Mouse (Mus musculus): Measurements from ENCODE around the gene Gatb. TPM values are rescaled to one million over a fixed set of nuclear protein-coding genes. Genes with fewer than 3 reads are reported as not detected.

Gatb gene
- polyA plus RNA-seq, 1 experiment from 2014 or later: 22.4 TPM

GRCm38 (mm10) chr3:85659681-85660080 lies 85.8 kb downstream of the Gatb start:
- 89% methylated on average over 7 of the region's 7 CpGs for WGBS
- Histone ChIP-seq H3K4me1 (ENCODE audit: control insufficient read depth, insufficient read depth, low read length) (no peaks in the 10 kb centered on the region), H3K4me3 (replicated peaks; ENCODE audit: low read depth, low read length) (no peak overlapping the region), H3K27me3 (ENCODE audit: control insufficient read depth, insufficient read depth, low read length) (no peaks in the 10 kb centered on the region), H3K9ac (replicated peaks; ENCODE audit: low read length) (no peak overlapping the region), H3K36me3 (ENCODE audit: control insufficient read depth, insufficient read depth, low read length) (no peaks in the 10 kb centered on the region; the same call in 1 of the 2 replicates), H3K27ac (replicated peaks; ENCODE audit: low read depth, low read length) (no peak overlapping the region), H3K4me2 (ENCODE audit: low read length) (no peak overlapping the region), H3K9me3 (ENCODE audit: control insufficient read depth, low read length) (no peaks in the 10 kb centered on the region)
- ATAC-seq (ENCODE audit: low FRiP score, low TSS enrichment) (no peak), DNase-seq (no peak)

GRCm38 (mm10) chr3:85661926-85662813 lies 88.3 kb downstream of the Gatb start:
- no peak for DNase-seq
- no peaks in the 10 kb centered on the region for H3K4me1 ChIP-seq (ENCODE audit: control insufficient read depth, insufficient read depth, low read length)
- no peak overlapping the region for H3K27ac ChIP-seq (replicated peaks; ENCODE audit: low read depth, low read length)

GRCm38 (mm10) chr3:85663826-85664225 lies 89.9 kb downstream of the Gatb start:
- Histone ChIP-seq H3K4me3 (replicated peaks; ENCODE audit: low read depth, low read length) (no peak overlapping the region), H3K9ac (replicated peaks; ENCODE audit: low read length) (no peak overlapping the region), H3K27ac (replicated peaks; ENCODE audit: low read depth, low read length) (no peak overlapping the region), H3K36me3 (ENCODE audit: control insufficient read depth, insufficient read depth, low read length) (no peaks in the 10 kb centered on the region), H3K4me2 (ENCODE audit: low read length) (no peak overlapping the region), H3K4me1 (ENCODE audit: control insufficient read depth, insufficient read depth, low read length) (no peaks in the 10 kb centered on the region), H3K9me3 (ENCODE audit: control insufficient read depth, low read length) (no peaks in the 10 kb centered on the region), H3K27me3 (ENCODE audit: control insufficient read depth, insufficient read depth, low read length) (no peaks in the 10 kb centered on the region)
- 66% methylated on average over 5 of the region's 5 CpGs for WGBS
- ATAC-seq (ENCODE audit: low FRiP score, low TSS enrichment): no peak
- DNase-seq: no peak

More at GRCm38 (mm10) chr3:85661926-85662813, 88.3 kb downstream of the Gatb start:
- ATAC-seq (ENCODE audit: low FRiP score, low TSS enrichment): no peak
- Histone ChIP-seq H3K9ac (replicated peaks; ENCODE audit: low read length) (no peak overlapping the region), H3K27me3 (ENCODE audit: control insufficient read depth, insufficient read depth, low read length) (no peaks in the 10 kb centered on the region), H3K4me2 (ENCODE audit: low read length) (no peak overlapping the region), H3K9me3 (ENCODE audit: control insufficient read depth, low read length) (no peaks in the 10 kb centered on the region), H3K4me3 (replicated peaks; ENCODE audit: low read depth, low read length) (no peak overlapping the region), H3K36me3 (ENCODE audit: control insufficient read depth, insufficient read depth, low read length) (no peaks in the 10 kb centered on the region)
- 75% methylated on average over 10 of the region's 10 CpGs for WGBS

- no peak overlapping the region for H3K9ac ChIP-seq (replicated peaks; ENCODE audit: low read length)
- DNase-seq (no peak), ATAC-seq (ENCODE audit: low FRiP score, low TSS enrichment) (no peak)
- no peaks in the 10 kb centered on the region for H3K4me1 ChIP-seq (ENCODE audit: control insufficient read depth, insufficient read depth, low read length)
- no peak overlapping the region for H3K4me2 ChIP-seq (ENCODE audit: low read length)
- no peaks in the 10 kb centered on the region for H3K27me3 ChIP-seq (ENCODE audit: control insufficient read depth, insufficient read depth, low read length)
- no peaks in the 10 kb centered on the region for H3K9me3 ChIP-seq (ENCODE audit: control insufficient read depth, low read length)
- no peak overlapping the region for H3K27ac ChIP-seq (replicated peaks; ENCODE audit: low read depth, low read length)
- H3K4me3 ChIP-seq (replicated peaks; ENCODE audit: low read depth, low read length): no peak overlapping the region
- WGBS: 82% methylated on average over 10 of the region's 10 CpGs
- H3K36me3 ChIP-seq (ENCODE audit: control insufficient read depth, insufficient read depth, low read length): no peaks in the 10 kb centered on the region
These were observed 90.8 kb downstream of the Gatb start for GRCm38 (mm10) chr3:85664591-85665171.

- 70% methylated on average over 3 of the region's 3 CpGs for WGBS
- H3K9ac ChIP-seq (replicated peaks; ENCODE audit: low read length): no peak overlapping the region
- no peak overlapping the region for H3K4me3 ChIP-seq (replicated peaks; ENCODE audit: low read depth, low read length)
- no peak for DNase-seq
- H3K27me3 ChIP-seq (ENCODE audit: control insufficient read depth, insufficient read depth, low read length): no peaks in the 10 kb centered on the region
- H3K36me3 ChIP-seq (ENCODE audit: control insufficient read depth, insufficient read depth, low read length): no peaks in the 10 kb centered on the region
- ATAC-seq (ENCODE audit: low FRiP score, low TSS enrichment): no peak
- no peaks in the 10 kb centered on the region for H3K9me3 ChIP-seq (ENCODE audit: control insufficient read depth, low read length)
- H3K27ac ChIP-seq (replicated peaks; ENCODE audit: low read depth, low read length): no peak overlapping the region
- no peaks in the 10 kb centered on the region for H3K4me1 ChIP-seq (ENCODE audit: control insufficient read depth, insufficient read depth, low read length)
- no peak overlapping the region for H3K4me2 ChIP-seq (ENCODE audit: low read length)
These were observed 92.2 kb downstream of the Gatb start for GRCm38 (mm10) chr3:85666166-85666565.

- no peak overlapping the region for H3K27ac ChIP-seq (replicated peaks; ENCODE audit: low read depth, low read length)
- no peak overlapping the region for H3K9ac ChIP-seq (replicated peaks; ENCODE audit: low read length)
- no peak for ATAC-seq (ENCODE audit: low FRiP score, low TSS enrichment)
- no peak overlapping the region for H3K4me3 ChIP-seq (replicated peaks; ENCODE audit: low read depth, low read length)
- H3K27me3 ChIP-seq (ENCODE audit: control insufficient read depth, insufficient read depth, low read length): no peaks in the 10 kb centered on the region
- H3K4me1 ChIP-seq (ENCODE audit: control insufficient read depth, insufficient read depth, low read length): no peaks in the 10 kb centered on the region
- H3K36me3 ChIP-seq (ENCODE audit: control insufficient read depth, insufficient read depth, low read length): no peaks in the 10 kb centered on the region
- H3K4me2 ChIP-seq (ENCODE audit: low read length): no peak overlapping the region
- H3K9me3 ChIP-seq (ENCODE audit: control insufficient read depth, low read length): no peaks in the 10 kb centered on the region
- no peak for DNase-seq
- 89% methylated on average over 12 of the region's 12 CpGs for WGBS
These were observed 92.8 kb downstream of the Gatb start for GRCm38 (mm10) chr3:85666736-85667135.

- WGBS: 86% methylated on average over 6 of the region's 6 CpGs
- H3K4me2 ChIP-seq (ENCODE audit: low read length): no peak overlapping the region
- no peak for DNase-seq
These were observed 93.8 kb downstream of the Gatb start for GRCm38 (mm10) chr3:85667683-85668082.

GRCm38 (mm10) chr3:85669844-85670243 lies 95.9 kb downstream of the Gatb start:
- Histone ChIP-seq H3K36me3 (ENCODE audit: control insufficient read depth, insufficient read depth, low read length) (no peaks in the 10 kb centered on the region), H3K9me3 (ENCODE audit: control insufficient read depth, low read length) (no peaks in the 10 kb centered on the region), H3K9ac (replicated peaks; ENCODE audit: low read length) (no peak overlapping the region), H3K4me1 (ENCODE audit: control insufficient read depth, insufficient read depth, low read length) (no peaks in the 10 kb centered on the region), H3K4me3 (replicated peaks; ENCODE audit: low read depth, low read length) (no peak overlapping the region), H3K4me2 (ENCODE audit: low read length) (no peak overlapping the region), H3K27me3 (ENCODE audit: control insufficient read depth, insufficient read depth, low read length) (no peaks in the 10 kb centered on the region), H3K27ac (replicated peaks; ENCODE audit: low read depth, low read length) (no peak overlapping the region)
- ATAC-seq (ENCODE audit: low FRiP score, low TSS enrichment) (no peak), DNase-seq (no peak)
- WGBS: 88% methylated on average over 6 of the region's 6 CpGs

More at GRCm38 (mm10) chr3:85667683-85668082, 93.8 kb downstream of the Gatb start:
- Histone ChIP-seq H3K4me1 (ENCODE audit: control insufficient read depth, insufficient read depth, low read length) (no peaks in the 10 kb centered on the region), H3K9ac (replicated peaks; ENCODE audit: low read length) (no peak overlapping the region), H3K27ac (replicated peaks; ENCODE audit: low read depth, low read length) (no peak overlapping the region), H3K27me3 (ENCODE audit: control insufficient read depth, insufficient read depth, low read length) (no peaks in the 10 kb centered on the region), H3K4me3 (replicated peaks; ENCODE audit: low read depth, low read length) (no peak overlapping the region), H3K9me3 (ENCODE audit: control insufficient read depth, low read length) (no peaks in the 10 kb centered on the region), H3K36me3 (ENCODE audit: control insufficient read depth, insufficient read depth, low read length) (no peaks in the 10 kb centered on the region)
- ATAC-seq (ENCODE audit: low FRiP score, low TSS enrichment): no peak

GRCm38 (mm10) chr3:85677133-85677532 lies 103.2 kb downstream of the Gatb start:
- H3K27me3 ChIP-seq (ENCODE audit: control insufficient read depth, insufficient read depth, low read length): no peaks in the 10 kb centered on the region
- peaks cover 2% of the 10 kb centered on the region; the same call in 1 of the 2 replicates for H3K4me1 ChIP-seq (ENCODE audit: control insufficient read depth, insufficient read depth, low read length)
- no peaks in the 10 kb centered on the region for H3K9me3 ChIP-seq (ENCODE audit: control insufficient read depth, low read length)
- H3K4me3 ChIP-seq (replicated peaks; ENCODE audit: low read depth, low read length): no peak overlapping the region
- 82% methylated on average over 8 of the region's 8 CpGs for WGBS
- DNase-seq: no peak
- H3K4me2 ChIP-seq (ENCODE audit: low read length): no peak overlapping the region
- no peaks in the 10 kb centered on the region for H3K36me3 ChIP-seq (ENCODE audit: control insufficient read depth, insufficient read depth, low read length)
- no peak for ATAC-seq (ENCODE audit: low FRiP score, low TSS enrichment)
- H3K9ac ChIP-seq (replicated peaks; ENCODE audit: low read length): no peak overlapping the region
- H3K27ac ChIP-seq (replicated peaks; ENCODE audit: low read depth, low read length): no peak overlapping the region

All from midbrain, embryonic 14.5 days (tissue).